Mouse (Mus musculus) brain, embryonic 14.5 days (tissue): Measurements from ENCODE around the gene Rilp.

Experiments
- CTCF ChIP-seq: fragments of 200-500 bp; IDR thresholded peaks from 2 replicates; pipeline ENCODE4 v1.5.1; 2012; ENCODE audit warnings: inconsistent platforms, mild to moderate bottlenecking, moderate library complexity, borderline replicate concordance; ENCODE audit not compliant: insufficient read depth, insufficient read length; ENCODE audit errors: extremely low read depth
- POLR2A ChIP-seq: fragments of 200-500 bp; IDR thresholded peaks from 2 replicates; pipeline ENCODE4 v1.6.1; 2012; ENCODE audit warnings: mild to moderate bottlenecking, inconsistent platforms, borderline replicate concordance; ENCODE audit not compliant: poor library complexity, insufficient read depth, insufficient read length, severe bottlenecking; ENCODE audit errors: extremely low read depth

- no peak for TF ChIP-seq CTCF
- TF ChIP-seq POLR2A: no peak
These were observed 43.1 kb downstream of the Rilp start for GRCm38 (mm10) chr11:75552906-75553482.
